ENCODE assay signal across 8 mouse cellular contexts in the genomic region with DNA sequence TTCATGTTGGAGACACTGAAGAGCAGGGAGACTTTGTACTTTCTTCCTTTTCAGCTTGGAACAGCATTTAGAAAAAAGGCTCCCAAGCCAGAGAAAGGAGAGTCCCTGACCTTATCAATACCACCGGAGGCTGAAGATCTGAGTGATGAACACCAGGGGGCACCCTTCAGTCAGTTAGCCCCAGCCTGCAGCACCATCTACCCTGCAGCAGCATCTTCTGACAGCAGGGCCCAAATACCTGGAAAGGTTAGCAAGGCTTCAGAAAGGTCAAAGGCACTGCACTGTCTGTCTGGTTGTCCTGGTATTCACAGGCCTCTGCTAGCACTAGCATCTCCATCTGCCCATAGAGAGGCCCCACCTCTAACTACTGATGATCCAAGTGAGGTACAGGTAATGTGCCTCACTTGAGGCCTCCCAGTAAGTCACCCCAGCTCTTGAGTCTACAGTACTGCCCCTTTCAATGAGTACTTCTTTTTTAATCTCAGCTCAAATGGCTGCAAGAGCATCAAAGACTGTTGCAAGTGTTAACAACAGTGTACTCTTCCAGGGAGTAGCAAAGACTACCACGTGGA. TPM values are rescaled to one million over a fixed set of nuclear protein-coding genes. Genes with fewer than 3 reads are reported as not detected.
DNase-seq lines count a peak whose midpoint lies in the region; ATAC-seq and TF ChIP-seq lines count a peak whose summit lies in the region.

No protein-coding gene starts in this region.

- no peak overlapping the region for H3K4me2 ChIP-seq in heart, embryonic 11.5 days
- H3K4me2 ChIP-seq in limb, embryonic 11.5 days (ENCODE audit: low read depth, severe bottlenecking): no peak overlapping the region

- H3K36me3 ChIP-seq in heart, embryonic 11.5 days (ENCODE audit: control insufficient read depth, insufficient read depth, low read length): no peaks in the 10 kb centered on the region
- H3K36me3 ChIP-seq in limb, embryonic 11.5 days (ENCODE audit: control insufficient read depth, insufficient read depth, low read length): no peaks in the 10 kb centered on the region

- peak; percentile 70 for TF ChIP-seq CTCF in bone marrow macrophage, adult 2 months (IDR thresholded peaks at IDR 0.05; ENCODE audit: low read depth, low read length)
- peak; percentile 61 for TF ChIP-seq CTCF in embryonic fibroblast, embryonic 13.5 days (IDR thresholded peaks at IDR 0.05; ENCODE audit: borderline replicate concordance, insufficient read depth, low read length)

- TF ChIP-seq POLR2A in bone marrow macrophage, adult 2 months (IDR thresholded peaks at IDR 0.05; ENCODE audit: borderline replicate concordance, low read depth, low read length): no peak
- no peak for TF ChIP-seq POLR2A in embryonic fibroblast, embryonic 13.5 days (IDR thresholded peaks at IDR 0.05; ENCODE audit: low read depth, low read length)

- H3K27ac ChIP-seq in heart, embryonic 11.5 days (ENCODE audit: low read depth, low read length): no peak overlapping the region
- H3K27ac ChIP-seq in bone marrow macrophage, adult 2 months (ENCODE audit: insufficient read depth, low read depth, low read length): no peak overlapping the region
- no peak overlapping the region for H3K27ac ChIP-seq in embryonic fibroblast, embryonic 13.5 days (ENCODE audit: insufficient read depth, low read length)
- no peak overlapping the region for H3K27ac ChIP-seq in limb, embryonic 11.5 days (replicated peaks; ENCODE audit: low read depth, low read length)

- H3K4me3 ChIP-seq in heart, embryonic 11.5 days (ENCODE audit: low read depth, low read length): no peak overlapping the region
- H3K4me3 ChIP-seq in bone marrow macrophage, adult 2 months (ENCODE audit: insufficient read depth, low read length): no peak overlapping the region
- H3K4me3 ChIP-seq in embryonic fibroblast, embryonic 13.5 days (ENCODE audit: insufficient read depth, low read length): no peak overlapping the region
- no peak overlapping the region for H3K4me3 ChIP-seq in limb, embryonic 11.5 days (ENCODE audit: low read depth, low read length)

- ATAC-seq in heart, embryonic 11.5 days (replicated peaks; ENCODE audit: insufficient number of reproducible peaks, low FRiP score, low TSS enrichment): no peak
- no peak for ATAC-seq in limb, embryonic 11.5 days (ENCODE audit: insufficient number of reproducible peaks, low FRiP score, low TSS enrichment, low read depth)
- ATAC-seq in neutrophil, adult 5-6 weeks (ENCODE audit: extremely low read depth, insufficient number of reproducible peaks, low FRiP score, poor library complexity, severe bottlenecking): peak; percentile 91

- WGBS in heart, embryonic 11.5 days (ENCODE audit: insufficient replicate concordance): 53% methylated on average over 2 of the region's 2 CpGs
- 54% methylated on average over 2 of the region's 2 CpGs for WGBS in limb, embryonic 11.5 days

- peak; percentile 6 for DNase-seq in heart, adult 8-10 months (ENCODE audit: low spot score)
- peak; percentile 23 to 55 for DNase-seq in CD8-positive naive resting alpha-beta T cell, adult 2 months (ENCODE audit: low read depth in 2 of 2, low spot score in 2 of 2)
- DNase-seq in limb, embryonic 11.5 days (ENCODE audit: low spot score): peak; percentile 48
- DNase-seq in right cerebral cortex, postnatal 36 days (ENCODE audit: low spot score in 2 of 2): no peak

- H3K27me3 ChIP-seq in heart, embryonic 11.5 days (ENCODE audit: control insufficient read depth, insufficient read depth, low read length): no peaks in the 10 kb centered on the region
- H3K27me3 ChIP-seq in limb, embryonic 11.5 days (ENCODE audit: control insufficient read depth, insufficient read depth, low read length): no peaks in the 10 kb centered on the region

- H3K4me1 ChIP-seq in heart, embryonic 11.5 days (ENCODE audit: control insufficient read depth, insufficient read depth, low read length): no peaks in the 10 kb centered on the region
- H3K4me1 ChIP-seq in bone marrow macrophage, adult 2 months (ENCODE audit: control insufficient read depth, insufficient read depth, low read length): peaks cover 10% of the 10 kb centered on the region
- H3K4me1 ChIP-seq in embryonic fibroblast, embryonic 13.5 days (ENCODE audit: control insufficient read depth, insufficient read depth, low read length): no peaks in the 10 kb centered on the region
- no peaks in the 10 kb centered on the region for H3K4me1 ChIP-seq in limb, embryonic 11.5 days (ENCODE audit: control insufficient read depth, insufficient read depth, low read length)

- no peak overlapping the region for H3K9ac ChIP-seq in heart, embryonic 11.5 days (ENCODE audit: low read depth, low read length)
- H3K9ac ChIP-seq in limb, embryonic 11.5 days (ENCODE audit: low read length): no peak overlapping the region

- no peaks in the 10 kb centered on the region for H3K9me3 ChIP-seq in heart, embryonic 11.5 days (replicated peaks; ENCODE audit: control insufficient read depth, low read length)
- no peaks in the 10 kb centered on the region for H3K9me3 ChIP-seq in limb, embryonic 11.5 days (ENCODE audit: control insufficient read depth, low read length)

RNA-seq across cellular contexts. Expression of a gene that starts 25.4 kb away (rescaled TPM):
- under 1 TPM; 0.06 to 0.22 (median 0.12) TPM for total RNA-seq in heart, adult 8-10 months (2022)
- 1.3 and 1.6 TPM in 2 replicates for polyA plus RNA-seq in heart, embryonic 11.5 days (2014; fragmentation: Nextera tagmentation; extraction: Ambion mirVana)
- polyA plus RNA-seq in bone marrow macrophage, adult 2 months (2012; ENCODE audit: insufficient read depth, insufficient read length, missing spikeins): 1.4 and 1.7 TPM in 2 replicates
- polyA plus RNA-seq in embryonic fibroblast, embryonic 13.5 days (2011; ENCODE audit: insufficient read length, low read depth, missing spikeins): 3.5 and 4.1 TPM in 2 replicates
- 1.3 and 2.1 TPM in 2 replicates for polyA plus RNA-seq in limb, embryonic 11.5 days (2014; fragmentation: Nextera tagmentation; extraction: Ambion mirVana)
- total RNA-seq in neutrophil, adult 5-6 weeks (2017): 2.7 and 3.7 TPM in 2 replicates

Comparison
In these comparisons a context has a peak if more than half of its experiments do, and no peak if none do; other contexts are left out.
1. DNase-seq: peak in heart, adult 8-10 months (single experiment), CD8-positive naive resting alpha-beta T cell, adult 2 months (2 of 2) and limb, embryonic 11.5 days (single experiment); none in right cerebral cortex, postnatal 36 days (0 of 2).